Mouse (Mus musculus): ENCODE data around the gene Ttc39b. TPM values are rescaled to one million over a fixed set of nuclear protein-coding genes. Genes with fewer than 3 reads are reported as not detected.

Gene Ttc39b
- polyA plus RNA-seq, 1 experiment from 2014 or later: 1.5 TPM

DNA sequence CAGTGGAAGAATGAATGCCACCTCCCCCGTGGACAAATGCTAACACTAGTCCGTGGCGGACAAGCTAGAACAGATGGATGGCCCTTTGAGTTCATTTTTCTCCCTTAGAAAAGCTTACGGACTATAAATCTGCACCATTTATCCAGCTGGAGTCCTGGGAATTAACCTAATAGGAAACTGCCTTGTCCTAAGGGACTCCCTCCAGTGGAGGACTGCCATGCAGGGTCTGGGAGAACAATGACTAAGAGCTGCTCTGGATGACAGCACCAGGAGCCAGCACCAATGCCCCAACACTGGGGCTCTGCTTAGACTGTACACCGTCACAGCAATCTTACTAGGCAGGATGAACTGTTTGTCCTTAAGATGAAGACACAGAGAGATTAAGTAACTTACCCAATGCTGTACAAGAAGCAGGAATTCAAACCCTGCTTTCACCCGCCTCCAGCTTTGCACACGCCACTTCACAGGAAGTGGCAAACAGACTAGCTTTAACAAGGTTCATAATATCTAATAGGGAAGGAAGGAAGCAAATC is 9.7 kb downstream of the Ttc39b start:
- WGBS (ENCODE audit: insufficient replicate concordance): 73% methylated on average over 7 of the region's 7 CpGs
- H3K9ac ChIP-seq (ENCODE audit: low read depth, low read length): no peak overlapping the region
- no peak overlapping the region for H3K4me3 ChIP-seq (ENCODE audit: low read depth, low read length)
- ATAC-seq (ENCODE audit: low read depth): no peak
- H3K27ac ChIP-seq (ENCODE audit: low read length): no peak overlapping the region
- H3K4me2 ChIP-seq (ENCODE audit: low read depth, low read length): no peak overlapping the region; the same call in 1 of the 2 replicates
- H3K4me1 ChIP-seq (ENCODE audit: control insufficient read depth, low read depth, low read length): peaks cover 4% of the 10 kb centered on the region; the same call in 1 of the 2 replicates
- no peaks in the 10 kb centered on the region for H3K36me3 ChIP-seq (ENCODE audit: control insufficient read depth, insufficient read depth)
- H3K27me3 ChIP-seq (ENCODE audit: control insufficient read depth, insufficient read depth, low read depth, low read length): no peaks in the 10 kb centered on the region
- H3K9me3 ChIP-seq (replicated peaks; ENCODE audit: control insufficient read depth, low read length): no peaks in the 10 kb centered on the region

- H3K27me3 ChIP-seq (ENCODE audit: control insufficient read depth, insufficient read depth, low read depth, low read length): no peaks in the 10 kb centered on the region
- no peak for ATAC-seq (ENCODE audit: low read depth)
- no peaks in the 10 kb centered on the region for H3K9me3 ChIP-seq (replicated peaks; ENCODE audit: control insufficient read depth, low read length)
- no peak overlapping the region for H3K4me3 ChIP-seq (ENCODE audit: low read depth, low read length)
- no peak overlapping the region for H3K4me2 ChIP-seq (ENCODE audit: low read depth, low read length)
- no peaks in the 10 kb centered on the region for H3K36me3 ChIP-seq (ENCODE audit: control insufficient read depth, insufficient read depth)
- peaks cover 4% of the 10 kb centered on the region; the same call in 1 of the 2 replicates for H3K4me1 ChIP-seq (ENCODE audit: control insufficient read depth, low read depth, low read length)
- H3K9ac ChIP-seq (ENCODE audit: low read depth, low read length): no peak overlapping the region
- 43% methylated on average over 4 of the region's 4 CpGs for WGBS (ENCODE audit: insufficient replicate concordance)
- no peak overlapping the region for H3K27ac ChIP-seq (ENCODE audit: low read length)
Measured at GRCm38 (mm10) chr4:83312336-83312735, 11.7 kb downstream of the Ttc39b start.

- Histone ChIP-seq H3K27ac (ENCODE audit: low read length) (no peak overlapping the region), H3K9me3 (replicated peaks; ENCODE audit: control insufficient read depth, low read length) (no peaks in the 10 kb centered on the region), H3K4me1 (ENCODE audit: control insufficient read depth, low read depth, low read length) (peaks cover 2% of the 10 kb centered on the region; the same call in 1 of the 2 replicates), H3K36me3 (ENCODE audit: control insufficient read depth, insufficient read depth) (no peaks in the 10 kb centered on the region), H3K4me3 (ENCODE audit: low read depth, low read length) (no peak overlapping the region), H3K27me3 (ENCODE audit: control insufficient read depth, insufficient read depth, low read depth, low read length) (no peaks in the 10 kb centered on the region), H3K9ac (ENCODE audit: low read depth, low read length) (no peak overlapping the region), H3K4me2 (ENCODE audit: low read depth, low read length) (no peak overlapping the region)
- no peak for ATAC-seq (ENCODE audit: low read depth)
- 74% methylated on average over 8 of the region's 8 CpGs for WGBS (ENCODE audit: insufficient replicate concordance)
Measured at GRCm38 (mm10) chr4:83311481-83311880, 12.6 kb downstream of the Ttc39b start.

- Histone ChIP-seq H3K27ac (ENCODE audit: low read length) (no peak overlapping the region), H3K36me3 (ENCODE audit: control insufficient read depth, insufficient read depth) (no peaks in the 10 kb centered on the region), H3K9ac (ENCODE audit: low read depth, low read length) (no peak overlapping the region), H3K27me3 (ENCODE audit: control insufficient read depth, insufficient read depth, low read depth, low read length) (no peaks in the 10 kb centered on the region), H3K9me3 (replicated peaks; ENCODE audit: control insufficient read depth, low read length) (no peaks in the 10 kb centered on the region), H3K4me3 (ENCODE audit: low read depth, low read length) (no peak overlapping the region), H3K4me2 (ENCODE audit: low read depth, low read length) (no peak overlapping the region), H3K4me1 (ENCODE audit: control insufficient read depth, low read depth, low read length) (peaks cover 2% of the 10 kb centered on the region; the same call in 1 of the 2 replicates)
- 72% methylated on average over 10 of the region's 10 CpGs for WGBS (ENCODE audit: insufficient replicate concordance)
- ATAC-seq (ENCODE audit: low read depth): no peak
Measured at GRCm38 (mm10) chr4:83310990-83311389, 13.1 kb downstream of the Ttc39b start.

DNA sequence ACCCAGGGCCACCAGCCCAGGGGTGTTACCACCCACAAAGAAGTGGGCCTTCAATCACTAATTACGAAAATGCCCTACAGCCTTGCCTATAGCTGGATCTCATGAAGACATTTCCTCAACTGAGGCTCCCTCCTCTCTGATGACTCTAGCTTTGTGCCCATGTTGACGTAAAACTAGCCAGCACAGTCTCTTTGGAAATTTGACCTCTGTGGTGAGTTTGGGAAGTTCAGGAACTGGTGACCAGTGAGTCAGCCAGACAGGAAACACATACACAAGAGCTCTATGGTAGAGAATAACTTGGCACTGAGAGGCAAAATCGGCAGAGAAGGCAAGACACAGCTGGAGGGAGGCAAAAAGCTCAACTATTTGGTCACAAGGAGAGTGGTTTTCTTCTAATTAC is 15.1 kb downstream of the Ttc39b start:
- no peak for ATAC-seq (ENCODE audit: low read depth)
- Histone ChIP-seq H3K27me3 (ENCODE audit: control insufficient read depth, insufficient read depth, low read depth, low read length) (no peaks in the 10 kb centered on the region), H3K9ac (ENCODE audit: low read depth, low read length) (no peak overlapping the region), H3K4me3 (ENCODE audit: low read depth, low read length) (no peak overlapping the region), H3K27ac (ENCODE audit: low read length) (no peak overlapping the region), H3K4me1 (ENCODE audit: control insufficient read depth, low read depth, low read length) (no peaks in the 10 kb centered on the region), H3K9me3 (replicated peaks; ENCODE audit: control insufficient read depth, low read length) (no peaks in the 10 kb centered on the region), H3K36me3 (ENCODE audit: control insufficient read depth, insufficient read depth) (no peaks in the 10 kb centered on the region), H3K4me2 (ENCODE audit: low read depth, low read length) (no peak overlapping the region)
- 50% methylated on average over 3 of the region's 3 CpGs for WGBS (ENCODE audit: insufficient replicate concordance)

DNA sequence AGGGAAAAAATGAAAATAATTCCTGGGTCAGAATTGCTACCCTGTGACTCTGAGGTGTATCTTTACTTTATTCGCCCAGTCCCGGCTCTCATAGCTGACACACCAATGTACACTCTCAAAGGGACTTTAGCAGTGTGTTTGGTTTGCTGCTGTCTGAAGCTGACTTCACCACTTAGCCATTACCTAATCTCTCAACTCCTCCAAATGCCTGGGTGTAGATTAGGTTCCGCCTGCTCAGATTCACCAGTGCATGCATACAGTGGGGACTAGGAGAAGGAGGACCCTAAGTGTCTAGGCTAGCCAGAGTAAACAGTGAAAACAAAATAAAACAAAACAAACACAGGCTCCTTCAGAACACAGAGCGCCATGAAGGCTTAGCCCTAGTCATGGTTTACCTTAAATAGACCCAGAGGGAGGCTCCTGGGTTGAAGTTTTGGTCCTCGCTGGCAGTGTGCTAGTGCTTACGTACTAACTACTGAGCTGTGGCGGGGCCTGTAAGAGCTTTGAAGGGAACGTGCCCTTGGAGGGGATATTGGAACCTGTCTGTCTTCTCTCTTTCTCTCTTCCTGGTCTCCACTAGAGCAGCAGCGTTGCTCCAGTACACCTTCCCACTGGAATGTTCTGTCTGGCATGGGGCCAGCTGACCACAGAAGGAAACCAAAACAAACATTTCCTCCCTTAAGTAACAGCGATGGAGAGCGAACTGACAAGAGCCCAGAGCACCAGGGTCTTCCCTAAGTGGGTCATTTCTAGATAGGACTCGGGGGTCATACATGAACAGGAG is 16.2 kb downstream of the Ttc39b start:
- 55% methylated on average over 12 of the region's 12 CpGs for WGBS (ENCODE audit: insufficient replicate concordance)
- no peak overlapping the region for H3K27ac ChIP-seq (ENCODE audit: low read length)
- no peak for ATAC-seq (ENCODE audit: low read depth)

DNA sequence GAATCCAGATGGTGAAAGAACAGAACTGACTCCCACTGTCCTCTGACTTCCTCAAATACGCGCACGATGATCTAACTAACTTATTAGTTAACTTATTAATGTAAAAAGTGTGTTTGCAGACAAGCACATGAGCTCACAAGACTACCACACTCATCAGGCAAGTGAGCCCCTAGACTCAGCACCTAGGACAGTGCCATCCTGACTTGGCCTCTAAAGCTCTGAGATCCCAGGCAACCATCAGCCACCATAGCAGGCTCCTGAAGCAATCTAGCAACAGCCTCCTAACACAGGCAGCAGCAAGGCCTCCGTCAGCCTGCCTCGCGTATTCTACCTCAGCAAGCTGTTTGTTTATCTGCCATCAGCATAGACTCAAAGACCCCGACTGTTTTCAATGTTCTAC is 17.2 kb downstream of the Ttc39b start:
- Histone ChIP-seq H3K9ac (ENCODE audit: low read depth, low read length) (no peak overlapping the region), H3K36me3 (ENCODE audit: control insufficient read depth, insufficient read depth) (no peaks in the 10 kb centered on the region), H3K4me2 (ENCODE audit: low read depth, low read length) (no peak overlapping the region), H3K9me3 (replicated peaks; ENCODE audit: control insufficient read depth, low read length) (no peaks in the 10 kb centered on the region), H3K27me3 (ENCODE audit: control insufficient read depth, insufficient read depth, low read depth, low read length) (no peaks in the 10 kb centered on the region), H3K4me3 (ENCODE audit: low read depth, low read length) (no peak overlapping the region), H3K4me1 (ENCODE audit: control insufficient read depth, low read depth, low read length) (no peaks in the 10 kb centered on the region), H3K27ac (ENCODE audit: low read length) (no peak overlapping the region)
- WGBS (ENCODE audit: insufficient replicate concordance): 67% methylated on average over 7 of the region's 7 CpGs
- ATAC-seq (ENCODE audit: low read depth): no peak

More for the DNA sequence above, 16.2 kb downstream of the Ttc39b start:
- Histone ChIP-seq H3K9me3 (replicated peaks; ENCODE audit: control insufficient read depth, low read length) (no peaks in the 10 kb centered on the region), H3K36me3 (ENCODE audit: control insufficient read depth, insufficient read depth) (no peaks in the 10 kb centered on the region), H3K9ac (ENCODE audit: low read depth, low read length) (no peak overlapping the region), H3K27me3 (ENCODE audit: control insufficient read depth, insufficient read depth, low read depth, low read length) (no peaks in the 10 kb centered on the region), H3K4me2 (ENCODE audit: low read depth, low read length) (no peak overlapping the region), H3K4me3 (ENCODE audit: low read depth, low read length) (no peak overlapping the region), H3K4me1 (ENCODE audit: control insufficient read depth, low read depth, low read length) (no peaks in the 10 kb centered on the region)

DNA sequence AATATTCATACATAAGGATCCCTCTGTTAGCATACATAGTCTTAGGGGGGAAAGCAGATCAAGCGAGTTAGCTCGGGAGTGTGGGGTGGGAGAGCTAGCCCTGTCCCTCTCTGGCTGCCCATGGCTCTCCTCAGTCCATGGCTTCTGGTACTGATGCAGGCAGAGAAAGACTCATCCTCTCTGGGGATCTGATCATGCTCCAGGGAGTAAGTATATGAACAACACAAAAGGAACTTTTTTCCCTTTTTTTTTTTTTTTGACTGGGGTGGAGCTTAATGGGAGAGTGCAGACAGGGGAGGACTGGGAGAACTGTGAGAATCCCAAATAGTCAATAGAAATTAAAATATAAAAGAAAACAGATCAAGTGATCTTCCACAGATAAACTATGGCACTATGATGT is 19.0 kb downstream of the Ttc39b start:
- Histone ChIP-seq H3K36me3 (ENCODE audit: control insufficient read depth, insufficient read depth) (no peaks in the 10 kb centered on the region), H3K9ac (ENCODE audit: low read depth, low read length) (no peak overlapping the region), H3K4me3 (ENCODE audit: low read depth, low read length) (no peak overlapping the region), H3K4me1 (ENCODE audit: control insufficient read depth, low read depth, low read length) (no peaks in the 10 kb centered on the region), H3K9me3 (replicated peaks; ENCODE audit: control insufficient read depth, low read length) (no peaks in the 10 kb centered on the region), H3K4me2 (ENCODE audit: low read depth, low read length) (no peak overlapping the region), H3K27me3 (ENCODE audit: control insufficient read depth, insufficient read depth, low read depth, low read length) (no peaks in the 10 kb centered on the region), H3K27ac (ENCODE audit: low read length) (no peak overlapping the region)
- ATAC-seq (ENCODE audit: low read depth): no peak
- WGBS (ENCODE audit: insufficient replicate concordance): 76% methylated on average over 2 of the region's 2 CpGs

Measured in liver, embryonic 16.5 days (tissue).